Mouse (Mus musculus) thymus, adult 2 months (tissue): ENCODE measurements at regions not wholly inside any gene's neighbourhood (a gene's known extent, or its start where the extent isn't known, plus 50 kb on each side); places are given as distances from the start of the nearest gene placed in this dataset.

Source experiments
- CTCF ChIP-seq: fragments of 200-500 bp; IDR thresholded peaks from 2 replicates; pipeline ENCODE4 v1.5.1; 2012; ENCODE audit warnings: mild to moderate bottlenecking, control low read depth, low read length, moderate library complexity, borderline replicate concordance; ENCODE audit not compliant: control insufficient read depth, poor library complexity, insufficient read depth; ENCODE audit errors: extremely low read depth
- POLR2A ChIP-seq: fragments of 200-500 bp; IDR thresholded peaks from 2 replicates; pipeline ENCODE4 v1.6.1; 2012; ENCODE audit warnings: mild to moderate bottlenecking, low read length, control low read depth, moderate library complexity; ENCODE audit not compliant: control insufficient read depth, poor library complexity, insufficient read depth; ENCODE audit errors: extremely low read depth

GRCm38 (mm10) chr11:33028920-33029319, 118.3 kb downstream of the Fgf18 start:
- TF ChIP-seq CTCF (no peak), POLR2A (no peak)
